Mouse (Mus musculus) induced T-regulatory cell, adult 2 months (primary cell): ENCODE measurements around the gene Lman2.

Source experiments
- DNase-seq: peaks from one replicate; pipeline ENCODE4 v3.0.0-alpha.2; 2012; ENCODE audit warnings: low read depth

Lman2 gene

GRCm38 (mm10) chr13:55327169-55327568 lies 35.4 kb downstream of the Lman2 start:
- no peak for DNase-seq

- no peak for DNase-seq
Measured at GRCm38 (mm10) chr13:55325596-55325995, 37.0 kb downstream of the Lman2 start.

DNA sequence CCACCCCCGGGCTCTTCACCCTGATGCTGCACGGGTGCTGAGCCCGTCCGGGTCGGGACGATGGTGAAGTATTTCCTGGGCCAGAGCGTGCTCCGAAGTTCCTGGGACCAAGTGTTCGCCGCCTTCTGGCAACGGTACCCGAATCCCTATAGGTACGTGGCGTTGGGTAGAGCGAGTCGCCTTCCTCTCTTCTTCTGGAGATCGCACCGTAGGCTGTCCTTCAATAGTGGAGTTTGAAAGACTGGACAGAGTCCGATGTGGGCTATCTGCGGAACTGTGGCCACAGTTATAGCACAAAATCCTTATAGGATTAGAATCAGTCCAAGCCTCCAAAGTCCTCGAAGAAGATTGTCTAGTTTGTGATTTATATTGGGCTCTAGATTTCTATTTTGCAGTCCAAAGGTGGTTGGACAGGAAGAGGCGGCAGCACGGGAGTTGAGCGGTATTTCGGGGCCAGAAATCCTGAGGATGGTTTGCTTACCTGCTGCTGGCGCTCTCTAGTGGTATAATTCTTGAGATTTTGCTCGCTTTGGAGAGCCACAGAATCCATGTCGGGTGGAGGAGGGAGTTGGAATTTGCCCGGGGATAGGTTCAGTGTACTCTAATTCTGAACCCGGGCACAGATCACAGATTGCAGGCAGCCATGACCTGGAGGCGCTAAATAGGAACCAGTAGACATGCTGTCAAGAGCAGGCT lies 40.3 kb downstream of the Lman2 start:
- DNase-seq, result peak; percentile 70

DNA sequence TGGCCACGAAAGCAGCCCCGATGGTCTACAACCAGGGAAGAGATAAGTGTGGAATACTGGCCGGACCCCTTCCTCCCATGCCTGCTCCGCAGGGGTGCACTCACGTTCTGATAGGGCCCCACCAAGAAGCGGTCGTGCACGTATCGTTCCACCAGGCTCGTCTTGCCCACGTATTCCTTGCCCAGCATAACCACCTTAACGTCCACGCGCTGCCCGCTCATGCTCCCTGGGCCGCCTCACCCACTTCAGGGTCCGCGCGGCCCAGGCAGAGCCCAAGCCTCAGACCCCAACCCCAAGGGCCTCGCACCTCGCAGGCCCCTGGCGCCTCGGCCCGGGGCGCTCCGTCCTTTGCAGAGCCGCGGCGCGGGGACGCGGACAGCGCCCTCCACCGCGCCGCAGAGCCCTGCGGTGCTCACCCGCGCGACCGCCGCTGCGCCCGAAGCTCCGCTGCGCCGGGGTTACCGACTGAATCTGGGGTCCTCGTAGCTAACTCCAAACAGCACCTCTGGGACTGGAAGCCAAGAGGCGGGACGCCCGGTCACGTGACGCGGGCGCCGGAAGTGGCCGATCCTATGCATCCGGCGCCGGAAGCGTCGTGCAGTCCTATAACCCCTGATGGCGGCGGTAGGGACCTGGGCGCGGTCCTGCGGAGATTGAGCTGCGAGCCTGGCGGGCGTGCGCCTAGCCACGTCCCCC lies 41.0 kb downstream of the Lman2 start, which contains the start of gene Rab24:
Gene Rab24, minus strand, starts transcription at position 513 of the 696 bp plus-strand sequence.
- peak; percentile 93 for DNase-seq

DNA sequence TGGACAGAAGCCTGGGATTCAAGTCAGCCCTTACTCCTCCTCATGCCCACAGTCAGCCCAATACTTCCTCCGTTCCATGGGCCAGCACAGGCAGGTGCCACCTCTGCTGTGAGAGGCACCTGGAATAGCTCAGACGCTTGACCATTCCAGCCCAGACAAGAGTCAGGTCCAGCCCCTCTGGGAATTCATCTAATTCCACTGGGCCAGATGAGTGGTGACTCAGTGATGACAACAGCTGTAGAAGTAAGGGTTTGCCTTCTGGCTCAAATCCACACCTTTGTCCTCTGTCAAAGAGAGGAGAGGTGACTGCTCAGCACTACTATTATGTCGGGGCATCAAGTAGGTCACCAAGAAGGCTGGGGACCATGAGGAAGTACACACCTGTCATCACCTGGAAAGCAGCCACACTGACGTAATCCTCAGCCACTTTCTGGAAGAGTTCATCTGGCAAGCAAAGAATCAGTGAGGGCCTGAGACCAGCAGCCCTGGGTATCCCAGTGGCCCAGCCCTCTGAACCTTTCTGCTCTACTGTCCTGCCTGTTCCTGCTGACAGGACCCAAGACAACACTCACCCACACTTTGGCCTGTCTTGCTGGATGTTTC lies 42.6 kb downstream of the Lman2 start, which contains the start of gene Prelid1:
Gene Prelid1, plus strand, starts transcription at position 570 of the 603 bp plus-strand sequence.
- DNase-seq, result no peak

DNA sequence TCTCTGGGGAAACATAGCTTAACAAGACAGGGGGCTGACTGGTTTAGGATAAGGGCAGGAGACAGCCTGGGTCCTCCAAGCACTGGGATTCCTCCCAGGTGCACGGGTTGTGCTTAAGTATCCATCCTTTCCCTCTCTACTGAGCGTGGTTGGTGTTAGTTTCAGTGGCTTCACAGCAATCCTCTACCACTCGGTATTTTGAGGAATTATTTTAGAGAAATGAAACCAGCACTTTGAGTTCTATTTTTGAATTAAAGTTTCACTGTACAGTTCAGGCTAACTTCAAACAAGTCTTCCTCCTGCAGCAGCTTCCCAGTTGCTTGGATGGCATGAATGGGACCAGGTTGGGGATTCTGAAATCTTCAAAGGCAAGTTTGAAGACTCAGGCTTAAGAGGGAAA lies 44.2 kb downstream of the Lman2 start:
- no peak for DNase-seq

GRCm38 (mm10) chr13:55314891-55315412 lies 47.6 kb downstream of the Lman2 start:
- no peak for DNase-seq

GRCm38 (mm10) chr13:55313051-55313450 lies 49.5 kb downstream of the Lman2 start:
- no peak for DNase-seq

DNA sequence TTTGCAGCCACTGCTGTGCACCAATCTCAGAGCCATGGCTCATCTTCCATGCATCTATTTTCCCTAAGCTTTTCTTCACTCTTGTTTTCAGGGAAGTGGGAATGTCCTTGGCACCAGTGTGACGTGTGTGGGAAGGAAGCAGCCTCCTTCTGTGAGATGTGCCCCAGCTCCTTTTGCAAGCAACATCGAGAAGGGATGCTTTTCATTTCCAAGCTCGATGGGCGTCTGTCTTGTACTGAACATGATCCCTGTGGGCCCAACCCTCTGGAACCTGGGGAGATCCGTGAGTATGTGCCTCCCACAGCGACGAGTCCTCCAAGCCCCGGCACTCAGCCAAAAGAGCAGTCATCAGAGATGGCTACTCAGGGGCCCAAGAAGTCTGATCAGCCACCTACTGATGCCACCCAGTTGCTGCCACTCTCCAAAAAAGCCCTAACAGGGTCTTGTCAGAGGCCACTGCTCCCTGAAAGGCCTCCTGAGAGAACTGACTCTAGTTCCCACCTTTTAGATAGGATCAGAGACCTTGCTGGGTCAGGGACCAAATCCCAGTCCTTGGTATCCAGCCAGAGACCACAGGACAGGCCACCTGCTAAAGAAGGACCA lies 50.5 kb downstream of the Lman2 start:
- no peak for DNase-seq

DNA sequence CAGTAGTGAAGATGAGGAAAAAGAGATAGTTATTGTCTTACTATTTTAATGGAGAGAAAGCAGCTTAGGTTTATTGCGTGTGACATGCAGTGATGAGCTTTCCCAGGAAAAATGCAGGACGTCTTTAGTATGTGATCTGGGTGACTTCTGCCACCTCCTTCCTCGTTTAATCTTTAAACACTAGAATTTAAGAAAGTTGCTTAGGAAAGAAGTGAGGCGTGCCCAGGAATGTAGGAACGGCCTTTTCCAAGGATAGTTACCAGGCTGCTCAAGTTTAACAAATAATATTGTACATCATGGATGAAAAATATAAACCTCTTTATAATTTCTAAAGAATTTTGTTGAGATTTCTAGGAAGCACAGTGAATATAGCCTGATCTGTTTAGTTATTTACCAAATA lies 61.7 kb downstream of the Lman2 start:
- no peak for DNase-seq

DNA sequence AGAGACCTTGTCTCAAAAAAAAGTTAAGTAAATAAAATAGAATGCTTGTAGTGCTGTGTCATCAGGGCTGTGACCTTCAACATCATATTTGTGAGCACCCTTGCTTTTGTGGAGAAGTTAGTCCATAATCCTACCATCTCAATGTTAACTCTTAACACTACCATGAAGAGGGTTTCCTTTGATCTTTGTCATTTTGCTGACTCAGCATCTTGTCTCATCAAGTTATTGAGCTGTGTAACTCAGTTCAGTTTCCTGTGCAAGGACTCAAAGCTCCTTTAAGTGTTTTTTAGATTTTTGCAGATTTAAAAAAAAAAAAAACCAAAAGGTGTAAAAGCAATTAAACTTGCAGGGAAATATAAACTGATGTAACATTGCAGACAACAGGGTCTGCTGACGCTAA lies 65.8 kb downstream of the Lman2 start:
- DNase-seq, result no peak
